Mouse (Mus musculus) thymus, adult 2 months (tissue): ENCODE results near the gene Rrp7a.

ENCODE experiments used
- CTCF ChIP-seq: fragments of 200-500 bp; IDR thresholded peaks from 2 replicates; pipeline ENCODE4 v1.5.1; 2012; ENCODE audit warnings: mild to moderate bottlenecking, control low read depth, low read length, moderate library complexity, borderline replicate concordance; ENCODE audit not compliant: control insufficient read depth, poor library complexity, insufficient read depth; ENCODE audit errors: extremely low read depth
- POLR2A ChIP-seq: fragments of 200-500 bp; IDR thresholded peaks from 2 replicates; pipeline ENCODE4 v1.6.1; 2012; ENCODE audit warnings: mild to moderate bottlenecking, low read length, control low read depth, moderate library complexity; ENCODE audit not compliant: control insufficient read depth, poor library complexity, insufficient read depth; ENCODE audit errors: extremely low read depth

DNA sequence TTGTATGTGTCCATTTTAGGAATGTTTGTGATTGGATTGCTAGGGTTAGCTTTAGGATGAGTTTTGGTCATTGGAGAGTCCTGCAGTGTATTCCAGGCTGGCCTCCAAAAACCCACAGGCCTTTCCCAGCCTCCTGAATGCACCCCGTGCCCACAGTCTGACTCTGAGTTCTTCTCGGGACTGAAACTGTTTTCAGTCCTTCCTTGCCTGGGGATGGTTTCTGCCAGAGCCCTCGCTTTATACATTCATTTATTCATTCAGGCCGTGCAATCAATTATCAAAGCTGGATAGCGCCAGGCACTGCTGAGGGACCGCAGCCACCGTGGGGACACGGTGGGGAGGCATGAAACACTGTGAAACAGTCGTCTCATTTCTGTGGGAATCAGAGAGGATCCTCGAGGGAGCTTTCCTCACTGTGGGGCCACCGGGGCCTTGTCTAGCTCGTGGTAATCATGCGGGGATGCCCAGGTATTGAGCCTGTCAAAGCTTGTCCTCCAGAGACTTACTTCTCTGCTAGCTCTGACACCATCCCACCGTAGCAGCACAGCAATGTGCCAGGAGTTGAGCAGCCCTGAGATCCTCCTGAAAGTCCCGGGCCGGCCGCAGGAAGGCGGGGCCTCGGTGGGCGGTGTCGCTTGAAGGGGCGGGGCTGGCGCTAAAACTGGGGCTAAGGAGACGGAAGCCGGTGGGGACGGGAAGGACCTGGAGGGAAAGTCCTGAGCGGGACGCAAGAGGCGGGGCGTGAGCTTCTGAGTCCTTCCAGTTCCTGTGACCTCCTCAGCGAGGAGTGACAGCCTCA is 22.9 kb downstream of the Rrp7a start:
- TF ChIP-seq POLR2A (peak; percentile 59; the same call in 1 of the 2 replicates), CTCF (no peak; the same call in 1 of the 2 replicates)
